Mouse (Mus musculus) CH12.LX (cell line): ENCODE measurements around the gene Sphk1. TPM values are rescaled to one million over a fixed set of nuclear protein-coding genes. Genes with fewer than 3 reads are reported as not detected.

Source experiments
- DNase-seq: peaks from one replicate; pipeline ENCODE4 v3.0.0-alpha.2; 2013; ENCODE audit errors: extremely low read depth
- H3K27ac ChIP-seq: 2 replicates; pipeline ENCODE4 v1.5.1; 2012; ENCODE audit warnings: low read depth, mild to moderate bottlenecking, control low read depth, moderate library complexity; ENCODE audit not compliant: insufficient read depth
- H3K27me3 ChIP-seq: replicated peaks from 2 replicates; pipeline ENCODE3; 2012; ENCODE audit warnings: inconsistent platforms
- H3K36me3 ChIP-seq, 2 experiments: replicated peaks in 1 of 2; 2 replicates each; pipeline versions ENCODE3 to v1.6.1; 2012; ENCODE audit warnings: inconsistent platforms in 1 of 2, low read length in 1 of 2, mild to moderate bottlenecking in 1 of 2, mixed read lengths in 1 of 2, moderate library complexity in 1 of 2; ENCODE audit not compliant: control insufficient read depth in 1 of 2, insufficient read depth in 1 of 2
- H3K4me1 ChIP-seq, 2 experiments: 2 replicates each; pipeline ENCODE4 v1.6.1; 2012; ENCODE audit warnings: inconsistent platforms in 1 of 2, moderate library complexity in 1 of 2; ENCODE audit not compliant: insufficient read depth in 2 of 2, control insufficient read depth in 1 of 2
- H3K4me2 ChIP-seq: 2 replicates; pipeline ENCODE4 v1.6.1; 2012; ENCODE audit warnings: low read depth, mild to moderate bottlenecking, control low read depth; ENCODE audit not compliant: poor library complexity, insufficient read depth, severe bottlenecking
- H3K4me3 ChIP-seq, 3 experiments: fragments of 150-350 bp in 1 of 3; sonication (generic) in 1 of 3; replicated peaks in 1 of 3; 2 replicates each; pipeline versions ENCODE3 to v1.5.1; 2011 to 2012; ENCODE audit warnings: low read depth in 2 of 3, low read length in 2 of 3, mild to moderate bottlenecking in 2 of 3, moderate library complexity in 2 of 3, control low read depth in 1 of 3, improper control_type of control experiment in 1 of 3, inconsistent platforms in 1 of 3, mixed read lengths in 1 of 3; ENCODE audit not compliant: poor library complexity in 1 of 3
- H3K79me2 ChIP-seq: replicated peaks from 2 replicates; pipeline ENCODE4 v1.6.1; 2012; ENCODE audit warnings: mild to moderate bottlenecking, moderate library complexity; ENCODE audit not compliant: control insufficient read depth, poor library complexity, insufficient read depth, severe bottlenecking; ENCODE audit errors: extremely low read depth
- H3K9ac ChIP-seq: 2 replicates; pipeline ENCODE4 v1.6.1; 2012; ENCODE audit warnings: low read depth, mild to moderate bottlenecking, control low read depth, moderate library complexity; ENCODE audit not compliant: insufficient read depth
- H3K9me3 ChIP-seq: replicated peaks from 2 replicates; pipeline ENCODE3; 2012; ENCODE audit warnings: low read length, inconsistent platforms, mixed read lengths
- BHLHE40 ChIP-seq: IDR thresholded peaks from 2 replicates; pipeline ENCODE4 v1.6.1; 2011; ENCODE audit warnings: mild to moderate bottlenecking, low read depth, low read length, improper control_type of control experiment
- CHD1 ChIP-seq: IDR thresholded peaks from 2 replicates; pipeline ENCODE4 v1.6.1; 2012; ENCODE audit warnings: low read depth, low read length, improper control_type of control experiment, inconsistent platforms
- CHD2 ChIP-seq: IDR thresholded peaks from 2 replicates; pipeline ENCODE4 v1.6.1; 2011; ENCODE audit warnings: low read length, improper control_type of control experiment
- CTCF ChIP-seq, 2 experiments: IDR thresholded peaks in 1 of 2; conservative IDR thresholded peaks in 1 of 2; 2 replicates each; pipeline ENCODE4 v1.5.1; 2011 to 2012; ENCODE audit warnings: low read depth in 2 of 2, low read length in 2 of 2, improper control_type of control experiment in 1 of 2, inconsistent platforms in 1 of 2, mild to moderate bottlenecking in 1 of 2, moderate library complexity in 1 of 2
- ELF1 ChIP-seq: IDR thresholded peaks from 2 replicates; pipeline ENCODE4 v1.6.1; 2014; ENCODE audit warnings: low read depth, mild to moderate bottlenecking, inconsistent platforms, low read length, improper control_type of control experiment
- EP300 ChIP-seq: IDR thresholded peaks from 2 replicates; pipeline ENCODE4 v1.6.1; 2011; ENCODE audit warnings: low read length, improper control_type of control experiment
- ETS1 ChIP-seq: conservative IDR thresholded peaks from 2 replicates; pipeline ENCODE4 v1.6.1; 2012; ENCODE audit warnings: low read depth, mild to moderate bottlenecking, inconsistent platforms, low read length, improper control_type of control experiment, moderate library complexity
- GABPA ChIP-seq: IDR thresholded peaks from 2 replicates; pipeline ENCODE4 v1.6.1; 2012; ENCODE audit warnings: low read depth, low read length, improper control_type of control experiment, inconsistent platforms; ENCODE audit not compliant: insufficient replicate concordance
- JUND ChIP-seq: conservative IDR thresholded peaks from 2 replicates; pipeline ENCODE4 v1.6.1; 2011; ENCODE audit warnings: low read depth, low read length, improper control_type of control experiment
- MAZ ChIP-seq: IDR thresholded peaks from 2 replicates; pipeline ENCODE4 v1.6.1; 2012; ENCODE audit warnings: low read depth, mild to moderate bottlenecking, inconsistent platforms, low read length, improper control_type of control experiment, moderate library complexity
- MEF2A ChIP-seq: IDR thresholded peaks from 2 replicates; pipeline ENCODE4 v1.6.1; 2014; ENCODE audit warnings: low read depth, mild to moderate bottlenecking, inconsistent platforms, low read length, improper control_type of control experiment, borderline replicate concordance
- MYC ChIP-seq: IDR thresholded peaks from 2 replicates; pipeline ENCODE4 v1.6.1; 2011; ENCODE audit warnings: low read depth, mild to moderate bottlenecking, improper control_type of control experiment, low read length
- NRF1 ChIP-seq: IDR thresholded peaks from 2 replicates; pipeline ENCODE4 v1.6.1; 2014; ENCODE audit warnings: low read depth, mild to moderate bottlenecking, inconsistent platforms, low read length, improper control_type of control experiment, moderate library complexity
- POLR2A ChIP-seq: IDR thresholded peaks from 2 replicates; pipeline ENCODE4 v1.6.1; 2011; ENCODE audit warnings: low read depth, mild to moderate bottlenecking, improper control_type of control experiment, low read length
- RCOR1 ChIP-seq: conservative IDR thresholded peaks from 2 replicates; pipeline ENCODE4 v1.6.1; 2012; ENCODE audit warnings: low read depth, mild to moderate bottlenecking, inconsistent platforms, low read length, improper control_type of control experiment
- SIN3A ChIP-seq: IDR thresholded peaks from 2 replicates; pipeline ENCODE4 v1.6.1; 2012; ENCODE audit warnings: low read length, improper control_type of control experiment, inconsistent platforms
- TCF12 ChIP-seq: IDR thresholded peaks from 2 replicates; pipeline ENCODE4 v1.6.1; 2014; ENCODE audit warnings: low read depth, mild to moderate bottlenecking, inconsistent platforms, low read length, improper control_type of control experiment
- UBTF ChIP-seq: IDR thresholded peaks from 2 replicates; pipeline ENCODE4 v1.6.1; 2012; ENCODE audit warnings: low read depth, mild to moderate bottlenecking, inconsistent platforms, low read length, improper control_type of control experiment, moderate library complexity
- USF1 ChIP-seq: IDR thresholded peaks from 2 replicates; pipeline ENCODE4 v1.6.1; 2014; ENCODE audit warnings: low read depth, mild to moderate bottlenecking, inconsistent platforms, low read length, improper control_type of control experiment
- USF2 ChIP-seq: conservative IDR thresholded peaks from 2 replicates; pipeline ENCODE4 v1.6.1; 2011; ENCODE audit warnings: low read depth, low read length, improper control_type of control experiment
- ZC3H11A ChIP-seq: IDR thresholded peaks from 2 replicates; pipeline ENCODE4 v1.6.1; 2012; ENCODE audit warnings: low read depth, mild to moderate bottlenecking, inconsistent platforms, low read length, improper control_type of control experiment
- ZNF384 ChIP-seq: IDR thresholded peaks from 2 replicates; pipeline ENCODE4 v1.6.1; 2012; ENCODE audit warnings: low read depth, low read length, improper control_type of control experiment, inconsistent platforms
- dilution Hi-C: fragments of 300-500 bp; cut with MboI; formaldehyde crosslinking; loops from 2 replicates; pipeline ENCODE4 v1.14.3; 2020; ENCODE audit warnings: low sequenced_read_pairs; ENCODE audit not compliant: extremely low pct_unique_long_range_greater_than_20kb, extremely low pct_ligation_motif_present
- in situ Hi-C: fragments of 300-500 bp; cut with MboI; formaldehyde crosslinking; loops from 3 replicates; pipeline ENCODE4 v1.14.3; 2019; ENCODE audit warnings: low sequenced_read_pairs, low pct_ligation_motif_present, low pct_unique_long_range_greater_than_20kb, mixed read lengths
- polyA plus RNA-seq: library from polyadenylated mRNA; unstranded; fragments of >175 nt; gene quantifications from 2 replicates; pipeline ENCODE4 v1.2.1, GENCODE M21; 2012; ENCODE audit warnings: low read depth; ENCODE audit not compliant: insufficient read length
- total RNA-seq, 2 experiments: library from RNA; depleted of rRNA; stranded (reverse); fragments of 300-350 nt in 1 of 2; fragments of >200 nt in 1 of 2; gene quantifications; 2 replicates each; pipeline ENCODE4 v1.2.3; 2012 to 2014

Sphk1 gene
- total and polyA plus RNA-seq, 3 experiments = 0.50 to 2.1 (median 0.89) TPM

DNA sequence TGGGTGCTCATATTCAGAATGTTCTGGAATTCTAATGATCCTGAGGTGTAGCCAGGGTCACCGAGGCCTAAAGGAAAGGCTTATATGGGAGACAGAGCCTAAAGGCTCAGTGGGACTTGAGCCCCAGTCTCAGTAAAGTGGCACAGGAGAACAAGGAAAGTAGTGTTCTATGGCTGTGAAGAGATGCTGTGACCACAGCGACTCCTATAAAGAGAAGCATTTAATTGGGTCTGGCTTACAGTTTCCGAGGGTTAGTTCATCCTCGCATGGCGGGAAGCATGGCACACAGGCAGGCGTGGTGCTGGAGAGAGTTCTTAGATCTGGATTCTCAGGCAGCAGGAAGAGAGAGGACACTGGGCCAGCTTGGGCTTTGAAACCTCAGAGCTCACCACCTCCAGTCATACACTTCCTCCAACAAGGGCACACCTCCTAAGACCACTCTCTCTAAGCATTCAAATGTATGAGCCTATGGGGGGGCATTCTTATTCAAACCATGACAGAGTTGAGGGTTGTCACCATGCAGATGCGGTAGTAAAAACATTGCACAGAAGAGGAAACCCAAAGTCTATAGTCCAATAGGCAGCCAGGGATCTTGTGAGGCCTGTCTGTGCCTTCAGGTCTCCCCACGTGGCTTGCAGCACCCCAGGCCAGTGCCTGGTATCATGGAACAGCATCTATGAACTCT, 1.9 kb upstream of the Sphk1 start:
- H3K27me3 ChIP-seq = peaks cover 64% of the 10 kb centered on the region
- no peak overlapping the region for H3K4me2 ChIP-seq
- in situ Hi-C loops (no loop called here), dilution Hi-C loops (no loop called here)
- no peaks in the 10 kb centered on the region for H3K79me2 ChIP-seq
- no peak overlapping the region for H3K9ac ChIP-seq
- H3K4me1 ChIP-seq = peaks cover 5 to 40% of the 10 kb centered on the region in 2 experiments
- DNase-seq = no peak
- no peak overlapping the region for H3K27ac ChIP-seq
- no peak for TF ChIP-seq CTCF (conservative IDR thresholded peaks at IDR 0.05 in 1 of 2, IDR thresholded peaks at IDR 0.05 in 1 of 2; ENCODE audit: low read depth in 2 of 2, low read length in 2 of 2)
- TF ChIP-seq TCF12 = no peak
- TF ChIP-seq MYC = no peak
- no peak for TF ChIP-seq CHD2
- TF ChIP-seq USF2 = no peak
- H3K9me3 ChIP-seq = no peaks in the 10 kb centered on the region
- no peak overlapping the region for H3K4me3 ChIP-seq
- H3K36me3 ChIP-seq = no peaks in the 10 kb centered on the region

DNA sequence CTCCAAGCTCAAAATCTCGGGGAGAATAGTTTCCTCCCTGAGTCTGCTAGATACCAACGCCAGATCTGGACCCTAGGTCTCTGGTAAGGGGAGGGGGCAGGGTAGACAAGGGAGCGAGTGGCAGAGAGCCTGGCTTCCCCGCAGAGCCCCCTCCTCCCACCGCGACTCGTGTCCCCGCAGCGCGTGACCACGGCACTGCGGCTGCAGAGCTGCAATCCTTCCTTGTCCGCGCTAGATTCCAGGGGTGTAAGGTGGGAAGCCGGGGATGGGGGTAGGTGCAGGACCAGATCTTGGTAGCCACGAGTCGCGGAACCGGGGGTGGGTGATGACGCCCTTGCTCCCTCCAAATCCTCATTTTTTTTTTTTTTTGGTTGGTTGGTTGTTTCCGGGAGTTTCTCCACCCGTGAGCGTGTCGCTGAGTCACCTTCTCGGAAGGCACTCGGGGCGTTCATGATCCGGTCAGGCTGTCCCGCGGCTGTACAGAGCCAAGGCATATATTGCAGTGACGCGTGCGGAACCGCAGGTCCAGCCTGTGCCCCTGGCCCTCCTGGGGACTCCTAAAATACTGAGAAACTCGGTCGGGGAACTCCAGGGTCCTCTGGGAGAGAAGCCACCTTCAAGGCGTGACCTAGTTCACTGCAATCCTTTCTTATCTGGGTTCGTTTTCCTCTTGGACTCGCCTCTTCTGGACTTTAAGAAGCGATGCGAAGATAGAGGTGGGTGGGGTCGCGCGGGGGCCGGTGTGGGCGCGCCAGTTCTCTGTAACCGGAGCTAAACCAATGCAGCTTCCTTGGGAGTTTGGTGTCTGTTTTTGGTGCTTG, 856 bp downstream of the Sphk1 start:
- H3K4me1 ChIP-seq = peaks cover 5 to 32% of the 10 kb centered on the region in 2 experiments
- no peak overlapping the region for H3K27ac ChIP-seq

More for the DNA sequence above, 856 bp downstream of the Sphk1 start:
- no peaks in the 10 kb centered on the region for H3K79me2 ChIP-seq
- DNase-seq = no peak
- peak overlapping the region; percentile 89 for H3K4me2 ChIP-seq
- in situ Hi-C loops (loop anchor here (5.0 to 10.0 kb wide), 2 partner anchors 34 to 207 kb away; no protein-coding TSS in a partner anchor), dilution Hi-C loops (no loop called here)
- no peak overlapping the region for H3K9ac ChIP-seq
- peaks cover 0 to 9% of the 10 kb centered on the region in 2 experiments for H3K36me3 ChIP-seq
- no peaks in the 10 kb centered on the region for H3K9me3 ChIP-seq
- no peak overlapping the region for H3K4me3 ChIP-seq
- TF ChIP-seq EP300 (0 out of 2 replicates have a peak, but pooled peaks have one; percentile 19), BHLHE40 (peak; percentile 78), UBTF (no peak), RCOR1 (no peak), SIN3A (no peak), ZC3H11A (no peak), ETS1 (peak; percentile 69; the same call in 1 of the 2 replicates), NRF1 (no peak), JUND (no peak), CHD1 (no peak), GABPA (no peak), MEF2A (peak; percentile 28; the same call in 1 of the 2 replicates), ELF1 (no peak), POLR2A (no peak), CHD2 (no peak), ZNF384 (0 out of 2 replicates have a peak, but pooled peaks have one; percentile 27), MAZ (no peak), USF1 (no peak), TCF12 (0 out of 2 replicates have a peak, but pooled peaks have one; percentile 23)
- H3K27me3 ChIP-seq = peaks cover 63% of the 10 kb centered on the region
